Mouse (Mus musculus) testis, adult 2 months (tissue): Measurements from ENCODE around the gene Padi1.
A peak's percentile ranks its signal among the peaks of the same experiment; 100 is the strongest.

Experiments used
- CTCF ChIP-seq: fragments of 200-500 bp; IDR thresholded peaks from 2 replicates; pipeline ENCODE4 v1.5.1; 2012; ENCODE audit warnings: low read depth, mild to moderate bottlenecking, inconsistent platforms, low read length, moderate library complexity; ENCODE audit not compliant: control insufficient read depth, insufficient read depth, insufficient replicate concordance
- POLR2A ChIP-seq: fragments of 200-500 bp; IDR thresholded peaks from 2 replicates; pipeline ENCODE4 v1.6.1; 2012; ENCODE audit warnings: low read depth, mild to moderate bottlenecking, inconsistent platforms, low read length, moderate library complexity; ENCODE audit not compliant: control insufficient read depth

DNA sequence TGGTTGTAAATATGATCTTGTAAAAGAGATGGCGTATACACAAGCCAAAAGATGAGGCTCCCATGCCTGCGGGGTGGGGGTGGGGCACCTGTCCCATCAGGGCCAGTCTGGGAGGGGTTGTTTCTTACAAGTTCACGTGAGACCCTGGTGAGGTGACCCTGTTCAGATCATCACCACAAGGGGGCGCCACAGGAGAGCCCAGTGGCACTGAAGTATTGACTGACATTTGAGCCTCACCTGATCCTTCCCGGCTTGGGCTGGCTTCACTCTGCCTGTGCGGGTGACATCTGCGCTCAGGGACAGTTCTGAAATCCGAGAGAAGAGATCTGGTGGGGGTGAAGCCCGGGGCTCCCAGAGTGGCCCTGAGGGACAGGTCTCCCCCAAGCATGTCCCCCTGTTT lies 82.4 kb downstream of the Padi1 start:
- TF ChIP-seq POLR2A (no peak), CTCF (peak; percentile 83)
